Mouse (Mus musculus) forebrain, embryonic 11.5 days (tissue): ENCODE measurements around the gene Zfp46. TPM values are rescaled to one million over a fixed set of nuclear protein-coding genes. Genes with fewer than 3 reads are reported as not detected.

Experiments
- ATAC-seq: fragments of 200-750 bp; cut with Nextera tagmentation; replicated peaks from 2 replicates; pipeline ENCODE4 v1.8.0; 2017; ENCODE audit warnings: moderate TSS enrichment; ENCODE audit not compliant: low FRiP score
- DNase-seq: peaks from one replicate; pipeline ENCODE4 v3.0.0-alpha.2; 2017; ENCODE audit warnings: low spot score
- H3K27ac ChIP-seq: fragments of 300-500 bp; sonication (generic); 2 replicates; pipeline ENCODE4 v1.5.1; 2014; ENCODE audit warnings: low read depth, low read length
- H3K27me3 ChIP-seq: fragments of 300-500 bp; sonication (generic); 2 replicates; pipeline ENCODE4 v1.6.1; 2014; ENCODE audit warnings: mild to moderate bottlenecking, low read length, mixed read lengths; ENCODE audit not compliant: control insufficient read depth, insufficient read depth
- H3K36me3 ChIP-seq: fragments of 300-500 bp; sonication (generic); 2 replicates; pipeline ENCODE4 v1.6.1; 2014; ENCODE audit warnings: mild to moderate bottlenecking, low read length, moderate library complexity, mixed read lengths; ENCODE audit not compliant: control insufficient read depth, insufficient read depth
- H3K4me1 ChIP-seq: fragments of 300-500 bp; sonication (generic); replicated peaks from 2 replicates; pipeline ENCODE4 v1.6.1; 2014; ENCODE audit warnings: low read length, mixed read lengths; ENCODE audit not compliant: control insufficient read depth, insufficient read depth
- H3K4me2 ChIP-seq: fragments of 300-500 bp; sonication (generic); 2 replicates; pipeline ENCODE4 v1.6.1; 2014; ENCODE audit warnings: low read depth, mild to moderate bottlenecking, low read length, moderate library complexity, mixed read lengths; ENCODE audit not compliant: severe bottlenecking
- H3K4me3 ChIP-seq: fragments of 300-500 bp; sonication (generic); 2 replicates; pipeline ENCODE4 v1.5.1; 2014; ENCODE audit warnings: low read depth, low read length
- H3K9ac ChIP-seq: fragments of 300-500 bp; sonication (generic); 2 replicates; pipeline ENCODE4 v1.6.1; 2014; ENCODE audit warnings: low read length
- H3K9me3 ChIP-seq: fragments of 300-500 bp; sonication (generic); 2 replicates; pipeline ENCODE4 v1.6.1; 2016; ENCODE audit warnings: low read length, mixed read lengths; ENCODE audit not compliant: control insufficient read depth
- WGBS: fragments of 180-500 bp; shearing (Covaris S2); extraction: QIAGEN DNeasy Blood & Tissue Kit; methylation state at CpG from one replicate; pipeline ENCODE4 v1.1.7; 2014; 5-methylcytosine and 5-hydroxymethylcytosine counted together
- polyA plus RNA-seq: library from polyadenylated mRNA; unstranded; fragments of >200 nt; fragmentation: Nextera tagmentation; extraction: Ambion mirVana; gene quantifications from 2 replicates; pipeline ENCODE4 v1.2.1, GENCODE M21; 2014

Zfp46 gene
- polyA plus RNA-seq, 1 experiment from 2014 or later, result 30.8 TPM

DNA sequence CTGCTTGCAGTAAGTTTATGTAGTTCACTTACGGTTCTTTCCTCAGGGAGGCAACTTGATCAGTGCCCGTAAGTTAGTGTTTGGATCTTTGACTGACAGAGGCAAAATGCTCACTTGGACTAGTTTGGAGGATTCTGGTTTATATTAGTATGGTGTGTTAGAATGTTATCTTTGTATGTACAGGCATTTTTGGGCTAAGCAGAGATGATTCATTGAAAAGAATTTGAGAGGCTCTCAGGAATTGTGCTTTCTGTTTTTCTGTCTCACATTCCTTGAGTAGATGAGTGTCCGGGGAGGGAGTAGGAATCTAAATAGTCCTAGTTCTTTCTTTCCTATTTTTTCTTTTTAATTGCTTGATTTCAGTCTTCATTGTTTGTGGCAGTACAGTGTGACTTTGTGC, 48.7 kb downstream of the Zfp46 start:
- H3K4me3 ChIP-seq, result no peak overlapping the region
- no peaks in the 10 kb centered on the region for H3K9me3 ChIP-seq
- WGBS, result 90% methylated on average over 3 of the region's 3 CpGs
- ATAC-seq, result no peak
- no peaks in the 10 kb centered on the region for H3K27me3 ChIP-seq
- no peaks in the 10 kb centered on the region for H3K4me1 ChIP-seq
- H3K4me2 ChIP-seq, result no peak overlapping the region
- no peak overlapping the region for H3K27ac ChIP-seq
- DNase-seq, result no peak
- H3K36me3 ChIP-seq, result peaks cover 8% of the 10 kb centered on the region; the same call in 1 of the 2 replicates
- no peak overlapping the region for H3K9ac ChIP-seq

DNA sequence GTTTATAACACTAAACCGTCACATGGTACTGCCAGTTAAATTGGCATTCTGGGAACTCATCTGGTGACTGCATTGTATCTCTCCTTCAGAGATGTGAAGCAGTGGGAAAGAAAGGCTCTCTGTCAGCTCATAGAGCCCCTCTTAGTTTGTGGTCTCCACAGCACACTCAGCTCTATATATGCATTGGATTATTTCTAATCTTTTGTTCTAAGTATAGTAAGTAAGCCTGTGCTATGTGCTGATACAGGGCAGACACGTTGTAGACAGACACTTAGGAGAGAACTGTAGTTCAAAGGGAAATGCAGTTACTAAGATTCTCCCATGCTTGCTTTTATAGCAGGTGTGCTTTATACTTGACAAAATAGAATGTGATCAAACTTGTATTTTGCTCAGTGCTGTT, 50.6 kb downstream of the Zfp46 start:
- ATAC-seq, result no peak
- WGBS, result 85% methylated on average over 2 of the region's 2 CpGs

DNA sequence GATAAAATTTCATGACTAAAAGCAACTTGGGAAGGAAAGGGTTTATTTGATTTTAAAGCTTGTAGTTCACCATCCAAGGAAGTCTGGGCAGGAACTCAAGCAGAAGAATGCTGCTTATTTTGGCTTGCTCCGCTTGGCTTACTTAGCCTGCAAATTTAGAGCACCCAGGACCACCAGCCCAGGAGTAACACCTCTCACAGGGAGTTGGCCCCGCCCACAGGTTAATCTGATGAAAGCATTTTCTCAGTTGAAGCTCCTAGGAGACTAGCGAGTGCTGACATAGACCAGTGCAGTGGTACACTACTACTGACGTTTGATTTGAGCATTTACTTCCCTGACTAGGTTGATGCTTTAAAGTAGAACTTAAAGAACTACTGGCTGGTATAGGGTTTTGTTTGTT, 52.6 kb downstream of the Zfp46 start:
- Histone ChIP-seq H3K4me3 (no peak overlapping the region), H3K9me3 (no peaks in the 10 kb centered on the region), H3K9ac (no peak overlapping the region), H3K36me3 (peaks cover 5% of the 10 kb centered on the region; the same call in 1 of the 2 replicates), H3K27me3 (no peaks in the 10 kb centered on the region), H3K4me2 (no peak overlapping the region), H3K4me1 (no peaks in the 10 kb centered on the region), H3K27ac (no peak overlapping the region)
- ATAC-seq, result no peak
- WGBS, result 79% methylated on average over 4 of the region's 4 CpGs
- DNase-seq, result no peak

More for the DNA sequence above, 50.6 kb downstream of the Zfp46 start:
- Histone ChIP-seq H3K36me3 (peaks cover 8% of the 10 kb centered on the region; the same call in 1 of the 2 replicates), H3K9ac (no peak overlapping the region), H3K27me3 (no peaks in the 10 kb centered on the region), H3K27ac (no peak overlapping the region), H3K4me1 (no peaks in the 10 kb centered on the region), H3K4me3 (no peak overlapping the region), H3K4me2 (no peak overlapping the region), H3K9me3 (no peaks in the 10 kb centered on the region)
- DNase-seq, result no peak

Other genes starting within 250 kb of the Zfp46 start
- gene Rpl11, start 231.3 kb upstream of the Zfp46 start, polyA plus RNA-seq, result 388 and 392 TPM in 2 replicates
- 351 and 380 TPM in 2 replicates for gene Id3, start 141.2 kb upstream of the Zfp46 start, polyA plus RNA-seq
- gene E2f2, start 112.3 kb upstream of the Zfp46 start, polyA plus RNA-seq, result 9.4 and 10.2 TPM in 2 replicates
- gene Asap3, start 78.3 kb upstream of the Zfp46 start, polyA plus RNA-seq, result 4.1 and 4.3 TPM in 2 replicates
- 1.1 and 1.6 TPM in 2 replicates for gene Tcea3, start 37.0 kb upstream of the Zfp46 start, polyA plus RNA-seq
- gene Hnrnpr, start 26.3 kb downstream of the Zfp46 start, polyA plus RNA-seq, result 193 and 215 TPM in 2 replicates
- gene Htr1d, start 138.8 kb downstream of the Zfp46 start, polyA plus RNA-seq, result 0.21 and 0.25 TPM in 2 replicates
- gene 6030445D17Rik, start 177.6 kb downstream of the Zfp46 start, polyA plus RNA-seq, result not detected in 2 replicates
- 119 and 121 TPM in 2 replicates for gene Luzp1, start 185.1 kb downstream of the Zfp46 start, polyA plus RNA-seq